Mouse (Mus musculus) monocyte, adult 2 months (primary cell): ENCODE results near the gene Gpr83.
A peak's percentile ranks its signal among the peaks of the same experiment; 100 is the strongest.

Source experiments
- DNase-seq, 2 experiments: peaks; one replicate each; pipeline ENCODE4 v3.0.0; 2022; ENCODE audit warnings: low spot score in 2 of 2, low read depth in 1 of 2

Gpr83 gene

GRCm38 (mm10) chr9:14859868-14860639 is at the start of gene Gpr83:
Gpr83 (plus strand) TSS chr9:14860210.
- no peak for DNase-seq

DNA sequence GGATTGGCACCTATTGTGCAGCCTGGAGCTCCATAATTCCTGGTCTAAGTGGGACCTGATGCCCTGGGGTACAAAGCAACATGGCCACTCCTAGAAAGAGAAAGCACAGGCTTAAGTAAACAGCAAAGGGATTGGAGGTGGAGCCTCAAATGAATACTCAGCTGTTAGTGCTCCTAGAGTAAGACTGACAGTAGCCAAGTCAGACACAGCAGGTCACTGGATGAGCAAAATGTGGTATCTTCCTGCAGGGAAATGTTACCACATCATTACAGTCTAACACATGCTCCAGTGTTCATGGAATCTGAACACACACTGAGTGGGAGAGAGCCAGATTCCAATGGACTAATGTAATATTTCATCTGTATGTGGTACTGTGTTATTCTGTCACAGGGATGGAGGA is 38.6 kb upstream of the Gpr83 start:
- no peak for DNase-seq

GRCm38 (mm10) chr9:14824840-14825239 is 35.2 kb upstream of the Gpr83 start:
- no peak for DNase-seq

DNA sequence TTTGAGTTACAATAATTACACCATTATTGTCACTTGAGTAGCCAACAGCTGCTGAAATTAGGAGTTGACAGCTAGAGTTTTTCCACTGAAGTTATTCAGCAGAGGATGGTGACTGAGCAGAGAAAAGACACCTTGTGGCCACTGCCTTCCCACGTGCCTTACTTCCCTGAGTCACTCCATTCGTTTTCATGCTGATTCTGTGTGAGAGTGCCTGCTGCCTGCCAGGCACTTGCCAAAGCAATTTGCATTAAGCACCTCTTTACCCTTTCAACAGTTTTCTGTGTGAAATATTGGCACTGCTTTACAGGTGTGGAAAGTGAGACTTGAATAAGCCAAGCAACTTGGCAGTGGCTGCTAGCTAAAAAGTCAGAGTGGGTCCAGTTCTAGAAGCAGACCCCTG is 32.1 kb upstream of the Gpr83 start:
- no peak for DNase-seq

GRCm38 (mm10) chr9:14832046-14832445 is 28.0 kb upstream of the Gpr83 start:
- no peak for DNase-seq

DNA sequence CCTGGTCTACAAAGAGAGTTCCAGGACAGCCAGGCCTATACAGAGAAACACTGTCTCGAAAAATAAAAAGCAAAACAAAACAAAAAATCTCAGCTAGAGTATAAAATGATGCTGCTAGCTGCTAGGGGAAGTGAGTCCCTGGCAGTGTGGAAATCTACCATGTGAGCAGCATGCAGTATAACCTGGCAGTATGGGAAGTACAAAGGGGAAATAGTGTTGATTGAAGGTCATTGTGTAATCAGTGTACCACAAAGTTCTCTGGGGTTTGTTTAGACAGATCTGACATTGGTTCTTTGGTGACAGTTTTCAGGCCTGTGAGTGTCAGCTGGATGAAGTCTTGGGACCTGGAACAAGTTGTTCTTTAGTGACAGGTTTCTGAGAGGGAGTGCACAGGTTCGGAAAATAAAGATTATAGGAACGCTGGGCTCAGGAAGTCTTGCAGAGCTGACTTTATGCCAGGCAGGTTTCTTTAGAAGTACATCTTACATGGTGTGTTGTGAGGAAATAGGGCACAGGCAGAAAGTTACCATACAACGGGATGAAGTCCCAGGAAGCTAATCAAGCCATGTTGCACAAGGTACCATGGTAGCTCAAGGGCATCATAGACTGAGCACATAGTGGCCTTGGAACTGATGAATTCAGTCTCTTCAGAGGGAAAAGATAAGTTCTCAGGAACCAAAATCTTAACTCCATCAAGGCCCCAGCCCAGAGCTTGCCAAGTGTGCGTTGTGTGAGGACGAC is 24.5 kb upstream of the Gpr83 start:
- peak; percentile 30 to 32 for DNase-seq

DNA sequence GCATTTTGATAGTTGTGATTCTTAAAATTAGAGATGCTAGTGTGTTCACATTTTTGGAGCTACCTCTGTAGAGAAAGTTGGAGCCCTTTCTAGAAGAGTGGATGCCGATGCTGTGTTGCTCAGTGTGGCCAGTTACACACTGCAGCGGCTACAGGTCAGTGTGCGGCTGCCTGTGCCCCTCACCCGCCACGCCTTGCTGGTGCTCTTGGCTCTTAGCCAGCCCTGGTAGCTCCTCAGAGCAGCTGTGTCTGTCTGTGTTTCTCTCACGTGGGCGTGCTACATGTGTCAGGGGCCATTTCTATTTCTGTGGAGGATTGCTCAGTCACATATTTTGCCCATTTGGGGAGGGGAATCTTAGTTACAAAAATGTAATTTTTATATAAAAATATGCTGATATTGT is 20.5 kb upstream of the Gpr83 start:
- DNase-seq: no peak

DNA sequence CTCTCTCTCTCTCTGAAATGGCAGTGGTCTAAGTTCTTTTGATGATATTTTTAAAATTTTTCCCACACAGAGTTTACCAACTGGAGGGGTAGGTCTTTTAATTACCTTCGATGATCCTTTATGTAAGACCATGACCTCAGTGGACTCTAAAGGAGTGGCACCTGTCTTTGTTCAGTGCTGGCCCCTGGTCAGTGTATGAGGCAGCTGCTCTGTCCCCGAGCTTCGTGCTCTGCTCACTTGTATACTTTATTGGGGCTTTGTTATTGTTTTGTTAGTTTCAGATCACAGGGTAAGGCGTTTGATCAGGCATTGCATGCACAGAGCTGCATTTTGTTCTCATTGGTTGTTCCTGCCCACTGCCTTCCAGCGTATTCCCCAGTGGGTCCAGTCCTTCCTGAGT is 20.0 kb upstream of the Gpr83 start:
- no peak for DNase-seq

DNA sequence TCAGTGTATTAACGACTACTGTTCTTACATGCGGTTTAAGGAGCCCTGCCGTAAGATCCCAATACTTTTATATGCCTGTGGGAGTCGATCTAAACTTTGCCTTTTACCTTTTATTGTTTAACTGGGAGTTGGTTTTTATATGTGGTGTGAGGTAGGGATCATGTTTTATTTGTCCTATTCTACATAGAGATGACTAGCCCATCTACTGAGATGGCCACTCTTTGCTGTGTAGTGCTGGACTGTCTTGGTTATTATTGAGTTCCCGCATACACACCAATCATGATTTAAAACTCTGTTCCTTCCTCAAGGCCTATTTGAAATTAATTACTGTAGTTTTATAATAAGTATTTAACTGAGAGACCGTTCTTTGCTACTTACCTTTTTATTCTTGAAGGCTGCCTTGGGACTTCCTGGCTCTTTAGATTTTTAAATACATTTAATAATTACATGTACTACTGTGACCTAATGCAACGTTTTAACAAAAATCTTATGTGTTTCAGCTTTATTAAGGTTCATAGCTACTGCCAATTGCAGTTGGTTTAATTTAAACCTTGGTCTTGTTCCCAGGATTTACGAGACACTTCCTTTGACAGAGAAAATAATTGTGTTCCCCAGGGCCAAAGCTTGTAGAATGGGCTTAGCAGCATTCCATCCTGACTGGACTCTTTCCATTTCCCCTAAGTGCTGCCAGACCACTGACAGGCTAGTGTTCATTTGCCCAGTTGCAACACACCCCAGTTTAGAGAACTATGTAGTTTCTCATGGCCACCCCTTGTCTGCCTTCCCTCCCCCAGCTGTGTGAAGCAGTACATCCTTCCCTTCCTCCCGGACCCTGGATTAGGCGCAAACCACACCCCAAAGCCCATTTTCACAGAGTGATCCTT is 17.9 kb upstream of the Gpr83 start:
- no peak for DNase-seq

- DNase-seq: no peak
Measured at GRCm38 (mm10) chr9:14843311-14843857, 16.6 kb upstream of the Gpr83 start.

DNA sequence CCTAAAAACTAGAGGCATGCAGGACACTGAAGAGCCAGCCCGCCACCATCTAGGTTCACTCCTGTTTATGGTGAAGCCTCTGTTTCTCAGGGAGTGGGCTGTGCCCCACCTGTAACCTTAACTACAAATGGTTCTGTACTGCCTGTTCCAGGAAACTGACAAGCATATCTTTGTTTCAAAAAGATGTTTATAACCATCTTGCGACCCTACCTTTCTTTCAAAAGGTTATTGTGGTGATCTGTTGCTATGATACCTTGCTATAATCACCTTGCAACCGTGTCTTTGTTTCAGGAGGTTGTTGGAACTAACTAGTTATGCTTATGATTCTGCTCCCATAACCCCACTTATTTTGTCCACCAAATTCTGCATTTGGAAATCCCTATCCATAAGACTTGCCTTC is 16.1 kb upstream of the Gpr83 start:
- no peak for DNase-seq

GRCm38 (mm10) chr9:14846428-14846827 is 13.6 kb upstream of the Gpr83 start:
- DNase-seq: no peak

DNA sequence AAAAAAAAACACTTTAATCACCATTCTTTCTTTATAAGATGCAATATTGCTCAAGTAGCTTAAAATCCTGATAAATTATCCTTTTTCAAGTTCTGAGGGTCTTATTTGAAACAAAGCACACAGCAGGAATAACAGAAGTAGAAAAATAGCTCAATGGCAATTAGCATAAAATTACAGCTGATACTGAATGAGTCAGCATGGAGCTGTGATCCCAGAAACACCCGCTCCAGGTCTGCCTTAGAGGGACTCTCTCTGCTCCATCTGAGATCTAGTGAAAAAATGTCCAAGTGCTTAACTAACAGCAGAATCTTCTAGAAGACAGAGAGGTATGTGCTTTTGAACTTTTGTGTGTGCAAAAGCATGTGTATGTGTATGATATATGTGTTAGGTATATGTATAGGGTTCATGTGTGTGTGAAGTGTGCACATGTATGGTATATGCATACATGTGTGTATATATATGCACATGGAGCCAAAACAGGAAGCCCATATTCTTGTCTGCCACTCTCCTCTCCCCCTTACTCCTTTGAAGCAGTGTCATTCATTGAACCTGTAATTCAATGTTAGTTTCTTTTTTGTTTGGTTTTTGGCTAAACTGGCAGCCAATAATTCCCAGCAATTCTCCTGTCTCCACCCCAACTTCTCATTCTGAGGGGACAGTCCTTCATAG is 11.6 kb upstream of the Gpr83 start:
- no peak for DNase-seq

DNA sequence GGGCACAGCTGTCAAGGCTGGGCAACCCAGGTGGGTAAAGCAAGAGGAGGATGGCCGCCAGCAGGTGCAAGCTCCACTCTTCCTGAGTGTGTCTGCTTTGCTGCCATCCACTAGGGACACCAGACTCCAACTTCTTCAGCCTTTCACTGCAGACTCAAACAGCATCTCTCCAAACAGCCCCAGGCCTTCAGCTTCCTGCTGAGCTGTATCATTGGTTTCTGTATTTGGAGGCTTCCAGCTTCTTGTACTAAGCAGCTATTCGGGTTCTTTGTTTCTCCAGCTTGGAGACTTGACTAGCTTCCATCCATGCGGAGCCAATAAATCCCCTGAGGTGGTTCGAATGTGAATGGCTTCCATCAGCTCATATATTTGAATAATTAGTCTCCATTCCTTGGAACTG is 5.4 kb upstream of the Gpr83 start:
- DNase-seq: no peak

DNA sequence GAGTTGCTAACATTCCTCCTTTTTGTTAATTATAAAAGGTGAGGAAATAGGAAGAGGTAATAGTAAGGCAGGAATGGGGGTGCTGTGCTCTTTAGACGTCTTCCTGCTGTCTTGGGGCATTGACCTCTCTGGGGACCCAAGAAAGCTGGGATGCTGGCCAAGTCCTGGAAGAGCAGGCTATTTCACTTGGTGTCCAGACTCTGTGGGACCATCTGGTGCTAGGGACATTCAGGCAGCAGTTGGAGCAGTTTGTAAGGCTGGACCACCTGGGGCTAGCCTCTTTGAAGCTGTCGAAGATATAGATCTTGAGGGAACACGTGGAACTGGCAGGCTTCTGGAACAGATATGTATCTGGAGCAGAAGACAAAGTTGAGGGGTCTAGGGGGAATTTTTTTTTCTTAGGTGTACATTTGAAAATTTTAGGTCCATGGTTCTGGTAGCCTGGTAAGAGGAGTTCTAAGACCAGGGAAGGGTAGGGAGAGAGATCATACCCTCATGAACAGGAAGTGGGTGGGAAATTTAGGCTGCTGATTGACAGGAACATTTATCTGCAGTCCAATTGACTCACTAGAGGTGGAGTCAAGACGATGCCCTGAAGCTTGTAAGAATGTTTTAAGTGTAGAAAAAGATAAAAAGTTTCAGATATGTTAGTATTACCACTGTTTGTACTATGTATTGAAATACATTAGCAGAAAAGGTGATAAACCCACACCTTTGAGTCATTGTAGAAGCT is 2.9 kb upstream of the Gpr83 start:
- DNase-seq: no peak

- DNase-seq: no peak
Measured at GRCm38 (mm10) chr9:14858170-14858706, 1.8 kb upstream of the Gpr83 start.

- no peak for DNase-seq
Measured at GRCm38 (mm10) chr9:14858782-14859181, 1.2 kb upstream of the Gpr83 start.

DNA sequence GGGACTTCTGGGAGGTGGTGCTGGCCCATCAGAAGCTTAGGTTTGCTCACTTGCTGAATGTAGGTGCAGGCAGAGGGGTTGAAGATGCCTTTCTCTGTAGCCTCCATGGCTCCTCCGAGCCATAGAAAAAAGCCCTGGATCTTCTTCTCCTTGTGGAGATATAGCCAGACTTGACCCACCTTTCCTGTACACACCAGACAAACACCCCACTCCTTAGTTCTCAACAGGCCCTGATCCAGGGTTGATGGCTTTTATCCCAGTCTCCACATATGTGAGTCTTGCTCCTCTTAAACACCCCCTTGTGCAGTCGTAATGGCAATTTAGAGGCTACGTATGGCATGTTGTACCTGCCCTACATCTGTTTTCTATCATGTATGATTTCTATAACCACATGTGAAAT is 3.1 kb downstream of the Gpr83 start:
- no peak for DNase-seq

GRCm38 (mm10) chr9:14864726-14865125 is 4.7 kb downstream of the Gpr83 start:
- DNase-seq: no peak

GRCm38 (mm10) chr9:14866957-14867356 is 6.9 kb downstream of the Gpr83 start:
- DNase-seq: peak in 1 of 2 experiments; percentile 33
